In genomic region chr3:122474796-122475195, GRCm38 (mm10) we compare ENCODE assay signal across 15 mouse cellular contexts.
DNase-seq lines count a peak whose midpoint lies in the region; ATAC-seq and TF ChIP-seq lines count a peak whose summit lies in the region.
"Had no signal": no experiment of that assay in that cellular context is flagged by ENCODE, and none has a peak within 500 bp of the region (broad histone marks: within the 10 kb centered on the region; RNA-seq: fewer than 3 reads in every experiment).

No protein-coding gene starts in this region.

- H3K9ac ChIP-seq in heart, embryonic 12.5 days, result no peak overlapping the region
- H3K9ac ChIP-seq in intestine, postnatal 0 days (ENCODE audit: low read depth, low read length), result no peak overlapping the region
- H3K9ac ChIP-seq: hindbrain, embryonic 14.5 days; limb, embryonic 12.5 days; liver, embryonic 14.5 days had no signal

- no peak for TF ChIP-seq POLR2A in lung, adult 2 months (IDR thresholded peaks at IDR 0.05; ENCODE audit: borderline replicate concordance, extremely low read depth, low read depth, low read length)
- TF ChIP-seq POLR2A in small intestine, adult 2 months (IDR thresholded peaks at IDR 0.05; ENCODE audit: low read depth, low read length), result no peak

- H3K27me3 ChIP-seq in heart, embryonic 12.5 days (replicated peaks), result peaks cover 86% of the 10 kb centered on the region
- H3K27me3 ChIP-seq in intestine, postnatal 0 days (replicated peaks; ENCODE audit: control insufficient read depth, insufficient read depth, low read length), result no peaks in the 10 kb centered on the region
- H3K27me3 ChIP-seq in small intestine, adult 2 months (ENCODE audit: control insufficient read depth, insufficient read depth, low read length), result no peaks in the 10 kb centered on the region
- H3K27me3 ChIP-seq: limb, embryonic 12.5 days had no signal

- H3K4me3 ChIP-seq in heart, embryonic 12.5 days, result no peak overlapping the region
- no peak overlapping the region for H3K4me3 ChIP-seq in lung, adult 2 months (replicated peaks; ENCODE audit: extremely low read depth, low read depth, low read length)
- H3K4me3 ChIP-seq in intestine, postnatal 0 days (ENCODE audit: low read depth, low read length), result no peak overlapping the region
- H3K4me3 ChIP-seq in small intestine, adult 2 months (ENCODE audit: low read depth, low read length), result no peak overlapping the region
- H3K4me3 ChIP-seq: limb, embryonic 12.5 days had no signal

- no peaks in the 10 kb centered on the region for H3K36me3 ChIP-seq in heart, embryonic 12.5 days
- no peaks in the 10 kb centered on the region for H3K36me3 ChIP-seq in intestine, postnatal 0 days (ENCODE audit: control insufficient read depth, insufficient read depth)
- H3K36me3 ChIP-seq in small intestine, adult 2 months (ENCODE audit: control insufficient read depth, insufficient read depth, low read length), result peaks cover 6% of the 10 kb centered on the region
- H3K36me3 ChIP-seq: heart, embryonic 10.5 days; limb, embryonic 12.5 days had no signal

- 53% methylated on average over 4 of the region's 4 CpGs for WGBS in heart, embryonic 12.5 days
- 31% methylated on average over 4 of the region's 4 CpGs for WGBS in lung, adult 2 months
- 36% methylated on average over 4 of the region's 4 CpGs for WGBS in intestine, postnatal 0 days
- WGBS in small intestine, adult 2 months, result 24% methylated on average over 4 of the region's 4 CpGs

- TF ChIP-seq CTCF in lung, adult 2 months (IDR thresholded peaks at IDR 0.05; ENCODE audit: insufficient read depth, low read length), result no peak
- no peak for TF ChIP-seq CTCF in intestine, postnatal 0 days (IDR thresholded peaks at IDR 0.05; ENCODE audit: low read depth)
- TF ChIP-seq CTCF in small intestine, adult 2 months (IDR thresholded peaks at IDR 0.05; ENCODE audit: extremely low read depth, insufficient read length, insufficient replicate concordance, low read depth, low read length), result no peak

- no peak for DNase-seq in heart, postnatal 4 days
- DNase-seq in lung, postnatal 25 days (ENCODE audit: low spot score), result peak; percentile 43
- no peak for DNase-seq in lung, adult 2 months
- DNase-seq in right cerebral cortex, postnatal 14 days, result no peak
- no peak for DNase-seq in cerebellum, adult 9-10 months
- DNase-seq: cerebellum, postnatal 25 days; gastrocnemius, postnatal 10 days; right cerebral cortex, postnatal 4 days had no signal

- H3K9me3 ChIP-seq in heart, embryonic 12.5 days (replicated peaks), result no peaks in the 10 kb centered on the region
- H3K9me3 ChIP-seq in intestine, postnatal 0 days (ENCODE audit: control insufficient read depth), result no peaks in the 10 kb centered on the region
- H3K9me3 ChIP-seq: heart, embryonic 10.5 days; limb, embryonic 12.5 days had no signal

- H3K4me2 ChIP-seq in heart, embryonic 12.5 days, result no peak overlapping the region
- peak overlapping the region; percentile 37; the same call in 1 of the 2 replicates for H3K4me2 ChIP-seq in intestine, postnatal 0 days (replicated peaks; ENCODE audit: low read depth)
- H3K4me2 ChIP-seq: hindbrain, embryonic 14.5 days; limb, embryonic 12.5 days had no signal

- peaks cover 36% of the 10 kb centered on the region for H3K4me1 ChIP-seq in heart, embryonic 12.5 days (replicated peaks)
- peaks cover 17% of the 10 kb centered on the region for H3K4me1 ChIP-seq in lung, adult 2 months (ENCODE audit: control insufficient read depth, insufficient read depth, low read length)
- H3K4me1 ChIP-seq in intestine, postnatal 0 days (replicated peaks; ENCODE audit: control insufficient read depth, insufficient read depth, low read length), result peaks cover 26% of the 10 kb centered on the region; the same call in 1 of the 2 replicates
- peaks cover 43% of the 10 kb centered on the region for H3K4me1 ChIP-seq in small intestine, adult 2 months (ENCODE audit: control insufficient read depth, insufficient read depth, insufficient read length, low read length)

- peak; percentile 30; the same call in 1 of the 2 replicates for ATAC-seq in heart, embryonic 12.5 days (ENCODE audit: insufficient number of reproducible peaks, low FRiP score)
- ATAC-seq in intestine, postnatal 0 days, result peak; percentile 49

- no peak overlapping the region for H3K27ac ChIP-seq in heart, embryonic 12.5 days (ENCODE audit: poor library complexity, severe bottlenecking)
- peak overlapping the region; percentile 83 for H3K27ac ChIP-seq in intestine, postnatal 0 days (ENCODE audit: low read depth, low read length)
- peak overlapping the region; percentile 99 for H3K27ac ChIP-seq in small intestine, adult 2 months (ENCODE audit: insufficient read depth, low read depth, low read length)
- H3K27ac ChIP-seq: heart, embryonic 10.5 days; limb, embryonic 12.5 days; liver, embryonic 14.5 days had no signal
